Mouse (Mus musculus) forebrain, embryonic 16.5 days (tissue): ENCODE data around the gene Gm10778. TPM values are rescaled to one million over a fixed set of nuclear protein-coding genes. Genes with fewer than 3 reads are reported as not detected.

Experiments
- ATAC-seq: fragments of 200-750 bp; cut with Nextera tagmentation; 2 replicates; pipeline ENCODE4 v1.8.0; 2017; ENCODE audit warnings: mild to moderate bottlenecking, moderate library complexity
- H3K27ac ChIP-seq: fragments of 300-500 bp; sonication (generic); 2 replicates; pipeline ENCODE4 v1.5.1; 2014; ENCODE audit warnings: low read length, control low read depth
- H3K27me3 ChIP-seq: fragments of 300-500 bp; sonication (generic); replicated peaks from 2 replicates; pipeline ENCODE4 v1.6.1; 2014; ENCODE audit warnings: low read length; ENCODE audit not compliant: control insufficient read depth, insufficient read depth
- H3K36me3 ChIP-seq: fragments of 300-500 bp; sonication (generic); 2 replicates; pipeline ENCODE4 v1.6.1; 2014; ENCODE audit not compliant: control insufficient read depth, insufficient read depth
- H3K4me1 ChIP-seq: fragments of 300-500 bp; sonication (generic); replicated peaks from 2 replicates; pipeline ENCODE4 v1.6.1; 2014; ENCODE audit warnings: low read length; ENCODE audit not compliant: control insufficient read depth, insufficient read depth
- H3K4me2 ChIP-seq: fragments of 300-500 bp; sonication (generic); 2 replicates; pipeline ENCODE4 v1.6.1; 2014; ENCODE audit warnings: mild to moderate bottlenecking, low read length, control low read depth
- H3K4me3 ChIP-seq: fragments of 300-500 bp; sonication (generic); replicated peaks from 2 replicates; pipeline ENCODE4 v1.5.1; 2014; ENCODE audit warnings: mild to moderate bottlenecking, low read length, control low read depth
- H3K9ac ChIP-seq: fragments of 300-500 bp; sonication (generic); replicated peaks from 2 replicates; pipeline ENCODE4 v1.6.1; 2014; ENCODE audit warnings: low read depth, low read length, control low read depth
- H3K9me3 ChIP-seq: fragments of 300-500 bp; sonication (generic); 2 replicates; pipeline ENCODE4 v1.6.1; 2016; ENCODE audit warnings: low read length; ENCODE audit not compliant: control insufficient read depth
- WGBS: fragments of 180-500 bp; shearing (Covaris S2); extraction: QIAGEN DNeasy Blood & Tissue Kit; methylation state at CpG from one replicate; pipeline ENCODE4 v1.1.7; 2014; 5-methylcytosine and 5-hydroxymethylcytosine counted together
- polyA plus RNA-seq: library from polyadenylated mRNA; unstranded; fragments of >200 nt; fragmentation: Nextera tagmentation; extraction: Ambion mirVana; gene quantifications from 2 replicates; pipeline ENCODE4 v1.2.1, GENCODE M21; 2015

The Gm10778 gene
- polyA plus RNA-seq, 1 experiment from 2014 or later, result 6.6 TPM

GRCm38 (mm10) chr10:81605666-81605973 lies 43.2 kb upstream of the Gm10778 start:
- WGBS, result 3% methylated on average over 14 of the region's 14 CpGs
- peak; percentile 15 for ATAC-seq
- H3K27me3 ChIP-seq, result peaks cover 3% of the 10 kb centered on the region; the same call in 1 of the 2 replicates
- peak overlapping the region; percentile 67 for H3K4me3 ChIP-seq
- H3K4me1 ChIP-seq, result peaks cover 31% of the 10 kb centered on the region
- H3K9ac ChIP-seq, result peak overlapping the region; percentile 61
- no peaks in the 10 kb centered on the region; the same call in 1 of the 2 replicates for H3K36me3 ChIP-seq
- no peaks in the 10 kb centered on the region for H3K9me3 ChIP-seq
- peak overlapping the region; percentile 70 for H3K4me2 ChIP-seq
- peak overlapping the region; percentile 93 for H3K27ac ChIP-seq

GRCm38 (mm10) chr10:81605974-81606751 lies 42.7 kb upstream of the Gm10778 start, which contains the start of gene BC025920:
Gene BC025920, plus strand, starts transcription at chr10:81606270.
- peaks cover 26% of the 10 kb centered on the region for H3K4me1 ChIP-seq
- no peaks in the 10 kb centered on the region; the same call in 1 of the 2 replicates for H3K36me3 ChIP-seq
- peak within 1 kb of the TSS; percentile 93 for H3K27ac ChIP-seq
- no peaks in the 10 kb centered on the region for H3K9me3 ChIP-seq
- peak within 1 kb of the TSS; percentile 71 for H3K9ac ChIP-seq
- peak within 1 kb of the TSS; percentile 67 for H3K4me3 ChIP-seq
- H3K4me2 ChIP-seq, result peak within 1 kb of the TSS; percentile 99
- ATAC-seq, result peak; percentile 89
- under 1% methylated on average over 39 of the region's 39 CpGs for WGBS
- H3K27me3 ChIP-seq, result peaks cover 3% of the 10 kb centered on the region; the same call in 1 of the 2 replicates

GRCm38 (mm10) chr10:81608308-81608707 lies 40.6 kb upstream of the Gm10778 start:
- Histone ChIP-seq H3K9me3 (no peaks in the 10 kb centered on the region), H3K9ac (no peak overlapping the region), H3K36me3 (no peaks in the 10 kb centered on the region; the same call in 1 of the 2 replicates), H3K4me3 (no peak overlapping the region), H3K27ac (no peak overlapping the region), H3K27me3 (no peaks in the 10 kb centered on the region), H3K4me1 (peaks cover 16% of the 10 kb centered on the region), H3K4me2 (no peak overlapping the region)
- WGBS, result 92% methylated on average over 1 of the region's 1 CpGs
- no peak for ATAC-seq

- Histone ChIP-seq H3K9me3 (no peaks in the 10 kb centered on the region), H3K9ac (no peak overlapping the region), H3K4me1 (no peaks in the 10 kb centered on the region), H3K27me3 (no peaks in the 10 kb centered on the region), H3K27ac (no peak overlapping the region), H3K4me3 (no peak overlapping the region), H3K4me2 (no peak overlapping the region), H3K36me3 (no peaks in the 10 kb centered on the region; the same call in 1 of the 2 replicates)
- no peak for ATAC-seq
- 81% methylated on average over 3 of the region's 3 CpGs for WGBS
Measured at GRCm38 (mm10) chr10:81612779-81613178, 36.1 kb upstream of the Gm10778 start.

GRCm38 (mm10) chr10:81615486-81615885 lies 33.4 kb upstream of the Gm10778 start:
- Histone ChIP-seq H3K4me1 (no peaks in the 10 kb centered on the region), H3K36me3 (no peaks in the 10 kb centered on the region; the same call in 1 of the 2 replicates), H3K4me2 (no peak overlapping the region), H3K9me3 (no peaks in the 10 kb centered on the region), H3K27me3 (no peaks in the 10 kb centered on the region), H3K4me3 (no peak overlapping the region), H3K9ac (no peak overlapping the region), H3K27ac (no peak overlapping the region)
- no peak for ATAC-seq
- WGBS, result 56% methylated on average over 6 of the region's 6 CpGs

- H3K27ac ChIP-seq, result no peak overlapping the region
- H3K36me3 ChIP-seq, result peaks cover 10% of the 10 kb centered on the region
- 91% methylated on average over 5 of the region's 5 CpGs for WGBS
- H3K4me3 ChIP-seq, result no peak overlapping the region
- H3K4me1 ChIP-seq, result no peaks in the 10 kb centered on the region
- H3K27me3 ChIP-seq, result no peaks in the 10 kb centered on the region
- no peaks in the 10 kb centered on the region for H3K9me3 ChIP-seq
- no peak overlapping the region for H3K4me2 ChIP-seq
- no peak for ATAC-seq
- no peak overlapping the region for H3K9ac ChIP-seq
Measured at GRCm38 (mm10) chr10:81619976-81620375, 28.9 kb upstream of the Gm10778 start.

- Histone ChIP-seq H3K27ac (no peak overlapping the region), H3K27me3 (no peaks in the 10 kb centered on the region), H3K9me3 (no peaks in the 10 kb centered on the region), H3K4me3 (no peak overlapping the region), H3K36me3 (peaks cover 10% of the 10 kb centered on the region), H3K9ac (no peak overlapping the region), H3K4me1 (no peaks in the 10 kb centered on the region; the same call in 1 of the 2 replicates), H3K4me2 (no peak overlapping the region)
- no peak for ATAC-seq
- 72% methylated on average over 9 of the region's 9 CpGs for WGBS
Measured at GRCm38 (mm10) chr10:81620786-81621185, 28.1 kb upstream of the Gm10778 start.

- no peaks in the 10 kb centered on the region for H3K9me3 ChIP-seq
- H3K4me2 ChIP-seq, result no peak overlapping the region
- H3K36me3 ChIP-seq, result peaks cover 10% of the 10 kb centered on the region
- H3K4me3 ChIP-seq, result no peak overlapping the region
- no peak overlapping the region for H3K27ac ChIP-seq
- no peak overlapping the region for H3K9ac ChIP-seq
- 61% methylated on average over 8 of the region's 8 CpGs for WGBS
- ATAC-seq, result no peak
- peaks cover 18% of the 10 kb centered on the region for H3K4me1 ChIP-seq
- no peaks in the 10 kb centered on the region for H3K27me3 ChIP-seq
Measured at GRCm38 (mm10) chr10:81623441-81623840, 25.4 kb upstream of the Gm10778 start.

GRCm38 (mm10) chr10:81626101-81626993 lies 22.5 kb upstream of the Gm10778 start:
- Histone ChIP-seq H3K4me3 (peak overlapping the region; percentile 88), H3K4me1 (peaks cover 18% of the 10 kb centered on the region), H3K9me3 (no peaks in the 10 kb centered on the region), H3K4me2 (peak overlapping the region; percentile 91), H3K36me3 (peaks cover 10% of the 10 kb centered on the region), H3K27ac (0 out of 2 replicates have a peak overlapping the region, but pooled peaks have one; percentile 91), H3K27me3 (no peaks in the 10 kb centered on the region), H3K9ac (peak overlapping the region; percentile 89)
- WGBS, result 90% methylated on average over 22 of the region's 22 CpGs
- 0 out of 2 replicates have a peak, but pooled peaks have one; percentile 2 for ATAC-seq
